Mouse (Mus musculus) intestine, embryonic 15.5 days (tissue): ENCODE results near the gene Pomgnt1. TPM values are rescaled to one million over a fixed set of nuclear protein-coding genes. Genes with fewer than 3 reads are reported as not detected.

Experiments
- ATAC-seq: fragments of 200-750 bp; cut with Nextera tagmentation; 2 replicates; pipeline ENCODE4 v1.8.0; 2017; ENCODE audit warnings: moderate TSS enrichment, moderate library complexity
- H3K27ac ChIP-seq: fragments of 300-500 bp; sonication (generic); 2 replicates; pipeline ENCODE4 v1.5.1; 2015; ENCODE audit warnings: mild to moderate bottlenecking, inconsistent platforms
- H3K27me3 ChIP-seq: fragments of 300-500 bp; sonication (generic); replicated peaks from 2 replicates; pipeline ENCODE4 v1.6.1; 2015; ENCODE audit warnings: inconsistent platforms
- H3K36me3 ChIP-seq: fragments of 300-500 bp; sonication (generic); 2 replicates; pipeline ENCODE4 v1.6.1; 2015; ENCODE audit warnings: inconsistent platforms
- H3K4me1 ChIP-seq: fragments of 300-500 bp; sonication (generic); replicated peaks from 2 replicates; pipeline ENCODE4 v1.6.1; 2015; ENCODE audit warnings: inconsistent platforms
- H3K4me2 ChIP-seq: fragments of 300-500 bp; sonication (generic); replicated peaks from 2 replicates; pipeline ENCODE4 v1.6.1; 2015; ENCODE audit warnings: mild to moderate bottlenecking, inconsistent platforms
- H3K4me3 ChIP-seq: fragments of 300-500 bp; sonication (generic); replicated peaks from 2 replicates; pipeline ENCODE4 v1.5.1; 2015; ENCODE audit warnings: inconsistent platforms
- H3K9ac ChIP-seq: fragments of 300-500 bp; sonication (generic); 2 replicates; pipeline ENCODE4 v1.6.1; 2015; ENCODE audit warnings: inconsistent platforms
- H3K9me3 ChIP-seq: fragments of 300-500 bp; sonication (generic); 2 replicates; pipeline ENCODE4 v1.6.1; 2016; ENCODE audit warnings: inconsistent platforms
- WGBS: fragments of 180-500 bp; shearing (Covaris S2); methylation state at CpG from one replicate; pipeline ENCODE4 v1.1.7; 2015; 5-methylcytosine and 5-hydroxymethylcytosine counted together
- polyA plus RNA-seq: library from polyadenylated mRNA; unstranded; fragments of >200 nt; fragmentation: Nextera tagmentation; extraction: Ambion mirVana; gene quantifications from 2 replicates; pipeline ENCODE4 v1.2.1, GENCODE M21; 2015

The Pomgnt1 gene
- polyA plus RNA-seq, 1 experiment from 2014 or later: 45.8 TPM

DNA sequence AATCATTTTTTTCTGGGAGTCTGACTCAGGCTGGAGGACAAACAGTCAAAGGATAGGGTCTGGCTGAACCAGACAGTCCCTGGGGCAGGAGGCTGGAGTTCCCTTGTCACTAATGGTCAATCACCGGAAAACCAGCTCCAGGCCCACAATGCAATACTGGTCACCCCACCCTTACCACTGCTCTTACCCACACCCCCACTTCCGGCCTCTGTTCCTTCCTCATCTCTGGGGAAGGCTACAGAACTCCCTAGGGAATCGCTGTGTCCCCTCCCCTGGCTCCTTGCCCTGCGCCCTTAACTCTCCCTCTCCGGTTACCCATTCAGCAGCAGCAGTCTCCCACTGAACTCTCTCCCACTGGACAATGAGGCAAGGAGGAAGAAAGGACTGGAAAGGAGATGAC is 53.5 kb downstream of the Pomgnt1 start:
- Histone ChIP-seq H3K9ac (peak overlapping the region; percentile 23; the same call in 1 of the 2 replicates), H3K4me1 (peaks cover 26% of the 10 kb centered on the region)

DNA sequence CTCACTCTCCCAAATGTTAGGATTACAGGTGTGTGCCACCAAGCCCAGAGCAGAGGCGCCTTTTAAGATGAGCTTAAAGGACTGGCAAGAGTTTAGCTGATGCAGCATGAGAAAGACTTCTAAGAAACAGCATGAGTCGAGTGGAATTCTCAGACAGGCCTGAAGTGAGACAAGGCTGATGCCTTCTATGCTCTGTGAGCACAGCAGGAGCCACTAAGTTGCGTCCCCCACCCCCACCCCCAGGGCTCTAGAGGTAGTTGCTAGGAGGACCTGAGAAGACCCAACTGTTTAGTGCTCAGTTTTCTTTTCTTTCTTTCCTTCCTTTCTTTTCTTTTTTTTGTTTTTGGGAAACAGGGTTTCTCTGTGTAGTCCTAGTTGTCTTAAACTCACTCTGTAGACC is 58.4 kb downstream of the Pomgnt1 start:
- Histone ChIP-seq H3K4me1 (peaks cover 4% of the 10 kb centered on the region), H3K36me3 (no peaks in the 10 kb centered on the region), H3K9ac (no peak overlapping the region), H3K4me3 (no peak overlapping the region), H3K27me3 (no peaks in the 10 kb centered on the region), H3K4me2 (no peak overlapping the region), H3K27ac (no peak overlapping the region), H3K9me3 (no peaks in the 10 kb centered on the region)
- 69% methylated on average over 3 of the region's 3 CpGs for WGBS
- ATAC-seq: no peak

More for the DNA sequence above, 53.5 kb downstream of the Pomgnt1 start:
- peak; percentile 38 for ATAC-seq
- H3K9me3 ChIP-seq: no peaks in the 10 kb centered on the region
- no peaks in the 10 kb centered on the region for H3K36me3 ChIP-seq
- H3K27me3 ChIP-seq: no peaks in the 10 kb centered on the region
- no peak overlapping the region for H3K4me3 ChIP-seq
- peak overlapping the region; percentile 59 for H3K4me2 ChIP-seq
- WGBS: 26% methylated on average over 5 of the region's 5 CpGs
- H3K27ac ChIP-seq: peak overlapping the region; percentile 84

DNA sequence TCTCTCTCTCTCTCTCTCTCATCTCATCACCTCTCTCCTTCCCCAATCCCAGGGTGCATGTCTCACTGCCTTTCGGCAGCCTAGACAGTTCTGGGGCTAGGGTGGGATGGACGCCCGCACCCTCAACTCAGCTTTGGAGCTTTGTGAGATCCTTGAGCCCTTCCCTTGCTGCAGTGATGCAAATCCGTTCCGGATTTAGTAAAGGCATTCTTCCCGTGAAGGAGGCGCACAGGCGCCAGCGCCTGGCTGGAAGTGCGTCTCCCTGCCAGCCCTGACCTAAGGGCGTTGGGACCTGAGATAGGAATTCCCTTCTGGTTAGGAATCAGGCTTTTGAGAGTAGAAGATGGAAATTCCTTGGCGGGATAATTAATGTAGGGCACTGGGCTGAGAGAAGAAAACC is 59.1 kb downstream of the Pomgnt1 start:
- ATAC-seq: no peak
- Histone ChIP-seq H3K9me3 (no peaks in the 10 kb centered on the region), H3K4me3 (no peak overlapping the region), H3K36me3 (no peaks in the 10 kb centered on the region), H3K9ac (no peak overlapping the region), H3K27me3 (no peaks in the 10 kb centered on the region), H3K4me2 (peak overlapping the region; percentile 18), H3K27ac (no peak overlapping the region), H3K4me1 (no peaks in the 10 kb centered on the region)
- WGBS: 23% methylated on average over 12 of the region's 12 CpGs

DNA sequence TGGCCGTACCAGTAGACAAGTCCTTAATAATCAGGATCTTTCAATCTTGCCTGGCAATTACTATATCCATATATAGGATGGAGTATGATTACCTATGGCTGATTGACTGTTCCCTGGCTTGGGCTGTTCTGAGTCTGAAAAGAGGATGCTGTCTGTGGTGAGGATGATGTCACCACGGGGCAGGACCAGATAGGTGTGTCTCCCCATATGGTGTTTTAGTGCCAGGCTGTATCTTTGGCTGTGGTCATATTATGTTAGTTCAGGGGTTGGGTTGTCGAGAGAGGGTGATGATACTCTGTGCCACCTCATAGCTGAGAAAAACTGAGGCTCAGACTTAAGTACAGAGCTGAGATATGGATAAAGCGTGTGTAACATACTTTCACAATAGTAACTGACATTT is 61.4 kb downstream of the Pomgnt1 start:
- Histone ChIP-seq H3K9me3 (no peaks in the 10 kb centered on the region), H3K4me3 (no peak overlapping the region), H3K36me3 (no peaks in the 10 kb centered on the region), H3K4me1 (no peaks in the 10 kb centered on the region), H3K27ac (no peak overlapping the region), H3K27me3 (no peaks in the 10 kb centered on the region), H3K4me2 (no peak overlapping the region), H3K9ac (no peak overlapping the region)
- ATAC-seq: no peak
- 84% methylated on average over 4 of the region's 4 CpGs for WGBS

DNA sequence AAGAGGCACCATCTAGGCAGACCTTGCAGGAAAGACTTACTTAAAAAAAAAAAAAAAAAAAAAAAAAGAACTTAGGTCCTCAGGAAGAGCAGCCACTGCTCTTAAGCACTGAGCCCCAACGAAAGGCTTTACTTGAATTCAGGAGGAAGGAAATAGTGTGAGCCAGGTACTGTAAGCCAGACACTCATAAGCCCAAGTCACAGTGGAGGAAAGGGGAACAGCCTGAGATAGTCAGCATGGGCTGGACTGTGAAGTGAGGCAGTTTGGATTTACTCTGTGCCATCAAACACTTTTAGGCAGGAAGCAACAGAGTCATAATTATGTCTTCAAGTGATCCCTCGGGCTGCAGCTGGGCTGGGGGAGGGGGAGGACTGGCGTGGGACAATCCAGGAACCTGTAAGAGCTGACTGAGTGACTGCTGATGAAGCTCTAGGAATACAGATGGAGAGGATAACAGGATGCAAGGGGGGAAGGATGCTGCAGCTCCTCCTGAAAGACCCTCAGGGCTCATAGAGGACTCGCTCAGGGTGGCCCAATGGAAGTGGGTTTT is 68.7 kb downstream of the Pomgnt1 start:
- ATAC-seq: no peak
- 40% methylated on average over 4 of the region's 4 CpGs for WGBS
- Histone ChIP-seq H3K4me3 (no peak overlapping the region), H3K9me3 (no peaks in the 10 kb centered on the region), H3K4me2 (no peak overlapping the region), H3K27me3 (no peaks in the 10 kb centered on the region), H3K27ac (no peak overlapping the region), H3K4me1 (no peaks in the 10 kb centered on the region), H3K36me3 (no peaks in the 10 kb centered on the region), H3K9ac (no peak overlapping the region)

DNA sequence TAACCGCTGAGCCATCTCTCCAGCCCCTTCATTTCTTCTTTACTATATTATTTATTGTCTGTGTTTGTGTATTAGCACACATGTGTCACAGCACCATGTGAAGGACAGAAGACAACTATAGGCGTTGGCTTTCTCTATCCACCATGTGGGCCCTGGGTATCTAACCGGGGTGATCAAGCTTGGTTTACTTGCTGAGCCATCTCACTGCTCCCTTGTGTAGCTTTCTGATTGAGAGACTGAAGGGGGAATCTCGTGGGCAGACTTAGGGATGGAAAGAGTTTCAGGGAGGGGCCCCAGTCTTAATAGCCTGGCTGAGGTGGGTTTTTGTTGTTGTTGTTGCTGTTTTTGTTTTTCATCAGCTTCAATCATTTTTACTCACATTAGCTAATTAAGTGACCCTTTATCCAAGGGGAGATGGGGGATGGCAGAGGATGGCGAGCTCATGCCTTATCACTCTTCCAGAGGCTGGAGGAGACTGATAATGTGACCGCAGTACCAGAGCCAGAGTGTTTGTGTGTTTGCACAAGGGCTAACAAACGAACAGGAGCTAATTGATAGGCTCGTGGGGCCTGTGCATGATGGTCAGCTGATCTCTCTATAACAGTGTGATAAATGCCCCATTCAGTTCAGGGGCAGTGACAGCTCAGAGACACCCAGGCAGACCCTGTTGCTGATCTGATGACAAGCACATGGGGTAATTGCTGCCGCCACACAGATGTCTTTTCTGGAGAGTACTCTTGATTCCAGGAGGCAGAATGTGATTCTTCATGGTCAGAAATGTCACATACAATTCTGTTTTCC is 70.1 kb downstream of the Pomgnt1 start:
- Histone ChIP-seq H3K4me2 (no peak overlapping the region), H3K9ac (no peak overlapping the region), H3K27me3 (no peaks in the 10 kb centered on the region), H3K4me1 (no peaks in the 10 kb centered on the region), H3K27ac (no peak overlapping the region), H3K9me3 (no peaks in the 10 kb centered on the region), H3K36me3 (no peaks in the 10 kb centered on the region), H3K4me3 (no peak overlapping the region)
- peak; percentile 71; the same call in 1 of the 2 replicates for ATAC-seq
- 58% methylated on average over 9 of the region's 9 CpGs for WGBS

DNA sequence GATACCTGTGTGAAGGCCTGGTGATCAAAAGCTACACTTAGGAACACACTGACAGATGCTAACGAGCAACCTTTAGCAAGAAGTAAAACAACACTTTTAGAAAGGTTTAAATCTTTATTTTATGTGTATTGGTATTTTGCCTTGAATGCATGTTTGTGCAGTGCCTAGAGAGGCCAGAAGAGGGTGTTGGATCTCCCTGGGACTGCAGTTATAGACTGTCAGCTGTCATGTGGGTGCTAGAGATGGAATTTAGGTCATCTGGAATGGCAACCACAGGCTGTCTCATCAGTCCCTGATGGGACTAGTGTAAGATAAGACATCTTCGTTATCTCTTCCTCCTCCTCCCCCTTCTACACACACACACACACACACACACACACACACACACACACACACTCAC is 74.8 kb downstream of the Pomgnt1 start:
- H3K27ac ChIP-seq: no peak overlapping the region
- no peak overlapping the region for H3K4me3 ChIP-seq
- no peak for ATAC-seq
- H3K9ac ChIP-seq: no peak overlapping the region
- no peaks in the 10 kb centered on the region for H3K9me3 ChIP-seq
- H3K36me3 ChIP-seq: no peaks in the 10 kb centered on the region
- H3K4me2 ChIP-seq: no peak overlapping the region
- H3K4me1 ChIP-seq: no peaks in the 10 kb centered on the region
- WGBS: 88% methylated on average over 2 of the region's 2 CpGs
- H3K27me3 ChIP-seq: no peaks in the 10 kb centered on the region

DNA sequence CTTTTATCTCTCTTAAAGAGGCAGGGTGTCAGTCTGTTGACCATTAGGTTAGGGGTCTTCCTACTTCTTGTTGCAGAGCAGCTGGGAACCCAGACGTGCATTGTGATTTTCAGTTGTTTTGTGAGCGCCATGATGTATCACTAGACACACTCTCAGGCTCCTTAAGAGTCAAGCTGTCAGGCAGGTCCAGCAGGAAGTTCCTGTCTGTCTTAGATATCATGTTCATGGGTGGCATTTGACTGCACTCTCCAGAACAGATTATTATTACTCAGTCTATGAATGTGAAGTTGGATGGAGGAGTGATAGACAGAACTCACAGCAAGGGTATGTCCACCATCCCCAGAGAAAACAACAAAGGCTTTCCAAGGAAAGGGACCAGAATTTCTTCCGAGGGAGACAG is 80.8 kb downstream of the Pomgnt1 start:
- Histone ChIP-seq H3K4me3 (no peak overlapping the region), H3K27me3 (no peaks in the 10 kb centered on the region), H3K4me1 (no peaks in the 10 kb centered on the region), H3K4me2 (no peak overlapping the region), H3K36me3 (no peaks in the 10 kb centered on the region), H3K9me3 (no peaks in the 10 kb centered on the region), H3K27ac (no peak overlapping the region), H3K9ac (no peak overlapping the region)
- 59% methylated on average over 3 of the region's 3 CpGs for WGBS
- no peak for ATAC-seq

DNA sequence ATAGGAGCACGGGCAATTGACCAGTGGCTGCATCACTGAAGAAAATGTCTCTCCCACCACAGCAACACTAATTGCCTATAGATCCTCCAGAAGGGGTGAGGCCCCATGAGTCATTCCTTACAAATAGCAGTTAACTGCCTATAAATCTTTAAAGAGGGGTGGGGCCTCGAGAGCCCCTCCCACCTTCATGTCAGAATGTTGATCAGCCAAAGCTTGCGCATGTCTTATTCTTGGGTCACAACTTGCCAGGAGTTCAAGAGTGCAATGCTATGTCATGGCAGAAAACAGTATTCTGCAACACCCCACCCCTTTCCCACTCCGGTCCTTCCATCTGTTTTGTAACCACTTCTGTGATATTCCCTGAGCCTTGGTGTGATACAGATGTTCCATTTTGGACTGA is 82.9 kb downstream of the Pomgnt1 start:
- H3K27ac ChIP-seq: no peak overlapping the region

DNA sequence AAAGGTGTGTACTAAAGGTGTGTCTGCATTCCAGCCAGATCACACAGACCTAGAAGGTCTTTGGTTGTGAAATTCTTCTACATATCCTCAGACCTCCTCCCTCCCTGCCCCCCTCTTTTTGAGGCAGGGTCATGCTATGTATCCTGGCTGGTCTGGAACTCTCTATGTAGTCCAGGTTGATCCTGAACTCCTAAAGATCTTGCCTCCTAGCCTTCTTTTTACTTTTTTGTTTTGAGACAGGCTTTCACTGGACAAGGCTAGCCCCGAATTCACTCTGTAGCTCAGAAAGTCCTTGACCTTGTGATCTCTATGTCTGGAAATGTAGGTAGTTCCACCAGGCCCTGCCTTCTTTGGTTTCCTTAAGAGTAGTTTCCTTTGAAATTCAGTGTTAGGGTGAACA is 85.3 kb downstream of the Pomgnt1 start:
- no peaks in the 10 kb centered on the region for H3K9me3 ChIP-seq
- no peak overlapping the region for H3K4me3 ChIP-seq
- H3K36me3 ChIP-seq: no peaks in the 10 kb centered on the region
- H3K27ac ChIP-seq: no peak overlapping the region
- 90% methylated on average over 1 of the region's 1 CpGs for WGBS
- no peak overlapping the region for H3K4me2 ChIP-seq
- no peak for ATAC-seq
- no peak overlapping the region for H3K9ac ChIP-seq
- H3K27me3 ChIP-seq: no peaks in the 10 kb centered on the region
- H3K4me1 ChIP-seq: no peaks in the 10 kb centered on the region

More for the DNA sequence above, 82.9 kb downstream of the Pomgnt1 start:
- Histone ChIP-seq H3K9ac (no peak overlapping the region), H3K4me2 (no peak overlapping the region), H3K36me3 (no peaks in the 10 kb centered on the region), H3K9me3 (no peaks in the 10 kb centered on the region), H3K4me1 (no peaks in the 10 kb centered on the region), H3K4me3 (no peak overlapping the region), H3K27me3 (no peaks in the 10 kb centered on the region)
- peak; percentile 80 for ATAC-seq
- 61% methylated on average over 4 of the region's 4 CpGs for WGBS

Other genes with a start within 250 kb of the Pomgnt1 start
- not detected in 2 replicates for gene Kncn, start 239.4 kb upstream of the Pomgnt1 start, polyA plus RNA-seq
- not detected in 2 replicates for gene 6430628N08Rik, start 233.2 kb upstream of the Pomgnt1 start, polyA plus RNA-seq
- gene Dmbx1, start 183.9 kb upstream of the Pomgnt1 start, polyA plus RNA-seq: not detected in 2 replicates
- gene Faah, start 105.9 kb upstream of the Pomgnt1 start, polyA plus RNA-seq: 48.2 and 57.6 TPM in 2 replicates
- 30.1 and 31.0 TPM in 2 replicates for gene Nsun4, start 70.0 kb upstream of the Pomgnt1 start, polyA plus RNA-seq
- gene Uqcrh, start 48.8 kb upstream of the Pomgnt1 start, polyA plus RNA-seq: 636 and 732 TPM in 2 replicates
- 70.9 and 71.6 TPM in 2 replicates for gene Lrrc41, start 48.6 kb upstream of the Pomgnt1 start, polyA plus RNA-seq
- gene Rad54l, start 150 bp upstream of the Pomgnt1 start, polyA plus RNA-seq: 26.7 and 27.1 TPM in 2 replicates
- gene Lurap1, start 27.5 kb downstream of the Pomgnt1 start, polyA plus RNA-seq: 1.5 and 1.6 TPM in 2 replicates
- 35.7 and 43.6 TPM in 2 replicates for gene Tspan1, start 43.8 kb downstream of the Pomgnt1 start, polyA plus RNA-seq
- not detected in 2 replicates for gene 1700042G07Rik, start 49.5 kb downstream of the Pomgnt1 start, polyA plus RNA-seq
- not detected in 2 replicates for gene Gm49337, start 49.5 kb downstream of the Pomgnt1 start, polyA plus RNA-seq
- gene Pik3r3, start 97.8 kb downstream of the Pomgnt1 start, polyA plus RNA-seq: 7.0 and 7.9 TPM in 2 replicates